Mouse (Mus musculus): ENCODE measurements around the gene Nat8f2. TPM values are rescaled to one million over a fixed set of nuclear protein-coding genes. Genes with fewer than 3 reads are reported as not detected.

Nat8f2 gene
- total RNA-seq, 2 experiments from 2014 or later, result 0.35 to 0.36 TPM

GRCm38 (mm10) chr6:85822286-85822685 is 46.7 kb downstream of the Nat8f2 start:
- no peak for DNase-seq

GRCm38 (mm10) chr6:85820837-85821236 is 48.1 kb downstream of the Nat8f2 start, which contains the start of the genes Nat8f6 and Nat8f5:
Gene Nat8f6 (minus strand): TSS chr6:85820954.
Gene Nat8f5 (minus strand): TSS chr6:85820972.
- no peak for DNase-seq

DNA sequence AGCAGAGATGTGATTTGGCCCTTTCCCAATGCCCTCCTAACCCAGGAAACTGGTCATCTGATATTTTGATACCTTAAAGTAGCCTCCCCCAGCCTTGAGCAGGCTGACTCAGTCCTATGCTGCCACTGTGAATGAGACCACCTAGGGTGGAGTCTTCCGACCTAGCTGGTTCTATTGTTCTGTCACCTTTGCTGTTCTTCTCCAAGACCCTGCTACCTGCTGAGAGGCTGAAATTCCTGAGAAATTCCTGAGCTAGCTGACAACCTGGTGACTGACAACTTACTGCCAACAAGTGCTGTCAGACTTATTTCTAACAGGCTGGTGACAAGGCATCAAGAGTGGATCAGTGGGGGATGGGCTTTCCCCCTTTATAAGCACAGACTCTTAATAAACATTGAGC is 50.6 kb downstream of the Nat8f2 start:
- no peak for DNase-seq

Other genes starting within 250 kb of the Nat8f2 start
- gene Nat8f7, start 156.0 kb downstream of the Nat8f2 start, total RNA-seq (2021), result under 1 TPM; 0.25 to 0.38 TPM
- gene Nat8f3, start 103.4 kb downstream of the Nat8f2 start, total RNA-seq (2021), result under 1 TPM; 0.25 to 0.26 TPM
- under 1 TPM in 1 of 2 experiments, not detected in 1; 0.21 TPM for gene Nat8f6, start 48.2 kb downstream of the Nat8f2 start, total RNA-seq (2021)
- under 1 TPM in 1 of 2 experiments, not detected in 1; 0.23 TPM for gene Nat8f5, start 48.2 kb downstream of the Nat8f2 start, total RNA-seq (2021)
- not detected for gene Nat8, start 37.1 kb downstream of the Nat8f2 start, total RNA-seq (2021)
- 1 to 10 TPM; 1.2 to 1.4 TPM for gene Nat8f4, start 35.7 kb upstream of the Nat8f2 start, total RNA-seq (2021)
- 10 to 100 TPM; 22.4 to 23.3 TPM for gene Tprkb, start 42.7 kb upstream of the Nat8f2 start, total RNA-seq (2021)
- gene Nat8f1, start 46.5 kb upstream of the Nat8f2 start, total RNA-seq (2021), result 1 to 10 TPM; 2.5 TPM
- gene Dusp11, start 92.5 kb upstream of the Nat8f2 start, total RNA-seq (2021), result 10 to 100 TPM; 49.0 to 63.7 TPM
- gene Figla, start 147.0 kb upstream of the Nat8f2 start, total RNA-seq (2021), result not detected
- gene Add2, start 159.5 kb upstream of the Nat8f2 start, total RNA-seq (2021), result 1 to 10 TPM in 1 of 2 experiments, under 1 TPM in 1; 0.68 to 1.9 TPM